Mouse (Mus musculus): ENCODE data around the gene Apoh. TPM values are rescaled to one million over a fixed set of nuclear protein-coding genes. Genes with fewer than 3 reads are reported as not detected.

Apoh gene
- polyA plus RNA-seq, 1 experiment from 2014 or later = not detected

DNA sequence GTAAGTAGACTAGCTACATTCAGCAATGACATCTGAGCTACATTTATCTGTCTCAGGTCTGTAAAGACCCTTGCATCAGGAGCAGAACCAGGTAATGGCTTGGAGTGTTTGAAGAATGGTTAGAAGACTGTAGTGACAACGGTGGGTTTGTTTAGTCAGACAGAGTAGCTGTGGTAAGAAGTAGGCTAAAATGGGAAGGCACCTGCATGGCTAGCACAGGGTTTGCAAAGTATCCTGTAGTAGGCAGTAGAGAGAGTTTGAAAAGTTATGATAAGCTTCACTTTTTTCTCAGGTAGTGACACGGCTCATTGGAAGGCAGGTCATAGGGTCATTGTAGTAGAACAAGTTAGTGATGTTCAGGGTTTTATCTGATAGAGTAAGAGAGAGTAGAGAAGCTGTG lies 85.9 kb downstream of the Apoh start:
- no peaks in the 10 kb centered on the region for H3K27me3 ChIP-seq
- ATAC-seq (ENCODE audit: low FRiP score, low read depth) = no peak
- H3K36me3 ChIP-seq = no peaks in the 10 kb centered on the region
- H3K4me2 ChIP-seq (replicated peaks) = no peak overlapping the region
- 92% methylated on average over 2 of the region's 2 CpGs for WGBS
- H3K27ac ChIP-seq (replicated peaks) = no peak overlapping the region
- H3K4me3 ChIP-seq = no peak overlapping the region
- H3K9me3 ChIP-seq = no peaks in the 10 kb centered on the region
- peaks cover 5% of the 10 kb centered on the region for H3K4me1 ChIP-seq
- H3K9ac ChIP-seq (replicated peaks) = no peak overlapping the region

DNA sequence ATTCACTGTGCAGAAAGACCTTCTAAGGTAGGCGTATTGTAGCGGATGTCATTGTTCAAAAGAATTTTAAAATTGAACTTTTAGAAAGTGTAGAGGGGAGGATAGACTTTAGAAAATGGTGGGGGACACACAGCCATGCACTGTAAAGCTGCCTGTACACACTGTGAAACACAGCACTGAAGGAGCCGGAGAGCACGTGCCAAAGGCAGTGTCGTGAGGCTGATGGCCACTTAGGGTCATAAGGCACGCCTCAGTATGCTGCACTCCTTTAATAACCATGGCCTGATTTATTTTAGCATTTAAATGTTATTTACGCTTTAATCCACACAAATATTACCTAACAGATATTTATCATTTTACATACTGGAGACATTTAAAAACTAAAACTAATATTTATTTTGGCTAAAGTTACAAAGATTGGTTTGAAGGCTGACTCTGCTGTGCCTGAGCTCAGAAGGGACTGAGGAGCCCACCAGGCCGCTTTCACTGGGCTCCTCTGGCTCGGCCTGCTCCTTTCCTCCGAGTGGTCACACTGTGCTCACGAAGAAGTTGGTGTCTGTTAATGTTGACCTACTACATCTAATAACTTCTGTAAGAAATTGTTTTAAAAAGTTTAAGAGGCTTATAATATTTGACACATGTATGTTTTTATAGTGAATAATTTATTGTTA lies 100.9 kb downstream of the Apoh start:
- no peak overlapping the region for H3K27ac ChIP-seq (replicated peaks)
- H3K27me3 ChIP-seq = no peaks in the 10 kb centered on the region
- H3K9me3 ChIP-seq = no peaks in the 10 kb centered on the region
- no peak overlapping the region for H3K4me2 ChIP-seq (replicated peaks)
- peaks cover 2% of the 10 kb centered on the region; the same call in 1 of the 2 replicates for H3K4me1 ChIP-seq
- H3K36me3 ChIP-seq = peaks cover 5% of the 10 kb centered on the region; the same call in 1 of the 2 replicates
- ATAC-seq (ENCODE audit: low FRiP score, low read depth) = no peak
- H3K9ac ChIP-seq (replicated peaks) = no peak overlapping the region
- H3K4me3 ChIP-seq = no peak overlapping the region
- WGBS = 74% methylated on average over 11 of the region's 11 CpGs

DNA sequence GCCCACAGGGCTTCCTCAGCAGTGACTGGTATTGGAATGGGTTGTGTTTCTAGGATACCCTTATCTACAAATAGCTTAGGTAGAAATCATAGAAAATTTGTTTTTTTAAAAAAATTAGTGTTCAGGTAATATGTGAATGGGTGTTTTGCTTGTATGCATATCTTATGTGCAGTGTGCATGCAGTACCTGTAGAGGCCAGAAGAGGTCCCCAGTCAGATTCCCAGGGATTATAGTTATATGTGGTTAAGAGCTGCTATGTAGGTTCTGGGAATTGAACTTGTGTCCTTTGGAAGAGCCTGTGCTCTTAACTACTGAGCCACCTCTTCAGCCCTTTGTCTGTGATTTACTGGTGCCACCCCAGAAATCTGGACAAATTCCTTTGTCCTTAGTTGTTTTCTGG lies 104.0 kb downstream of the Apoh start:
- no peak overlapping the region for H3K4me2 ChIP-seq (replicated peaks)
- H3K27ac ChIP-seq (replicated peaks) = no peak overlapping the region
- peaks cover 2% of the 10 kb centered on the region; the same call in 1 of the 2 replicates for H3K4me1 ChIP-seq
- peaks cover 6% of the 10 kb centered on the region for H3K36me3 ChIP-seq
- H3K9me3 ChIP-seq = peaks cover 6% of the 10 kb centered on the region; the same call in 1 of the 2 replicates
- H3K4me3 ChIP-seq = no peak overlapping the region
- no peaks in the 10 kb centered on the region for H3K27me3 ChIP-seq
- no peak for ATAC-seq (ENCODE audit: low FRiP score, low read depth)
- no peak overlapping the region for H3K9ac ChIP-seq (replicated peaks)

DNA sequence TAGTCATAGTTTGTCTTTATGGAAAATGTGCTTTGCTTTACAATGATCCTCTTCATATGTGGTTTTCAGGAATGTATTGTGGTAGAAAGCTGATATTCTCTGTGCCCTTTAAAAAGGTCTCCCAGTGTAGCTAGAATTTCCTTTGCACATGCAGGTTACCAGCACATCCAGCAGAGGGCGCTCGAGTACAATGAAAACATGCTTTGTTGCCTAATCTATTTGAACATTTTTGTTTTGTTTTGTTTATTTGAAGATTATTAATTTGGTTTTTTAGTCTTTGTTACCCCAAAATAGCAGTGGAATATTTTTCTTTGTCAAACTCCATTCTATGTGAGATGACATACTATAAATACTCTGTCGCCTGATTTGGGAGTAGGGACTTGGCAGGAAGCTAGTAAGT lies 106.7 kb downstream of the Apoh start:
- Histone ChIP-seq H3K27ac (replicated peaks) (no peak overlapping the region), H3K4me1 (no peaks in the 10 kb centered on the region; the same call in 1 of the 2 replicates)
- 30% methylated on average over 3 of the region's 3 CpGs for WGBS

DNA sequence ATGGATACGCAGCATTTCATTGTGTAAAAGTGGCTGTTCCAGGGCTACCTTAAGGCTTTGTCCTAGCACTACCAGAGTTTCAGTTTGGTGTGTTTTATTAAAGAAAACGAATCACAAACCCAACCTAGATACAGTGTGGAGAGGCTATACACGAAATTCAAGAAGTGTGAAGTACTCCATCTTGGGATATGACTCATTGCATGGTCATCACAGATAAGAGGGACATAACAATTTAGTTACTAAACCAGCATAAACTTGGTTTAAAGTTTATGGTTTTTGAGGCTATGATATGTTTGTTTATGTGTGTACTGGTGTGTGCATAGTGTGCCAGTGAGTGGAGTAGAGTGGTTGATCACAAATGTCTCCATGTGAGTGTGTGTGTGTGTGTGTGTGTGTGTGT lies 116.4 kb downstream of the Apoh start:
- no peak overlapping the region for H3K4me2 ChIP-seq (replicated peaks)
- ATAC-seq (ENCODE audit: low FRiP score, low read depth) = no peak
- WGBS = 82% methylated on average over 3 of the region's 3 CpGs

More for the DNA sequence above, 106.7 kb downstream of the Apoh start:
- H3K27me3 ChIP-seq = no peaks in the 10 kb centered on the region
- no peak overlapping the region for H3K4me2 ChIP-seq (replicated peaks)
- no peak overlapping the region for H3K9ac ChIP-seq (replicated peaks)
- ATAC-seq (ENCODE audit: low FRiP score, low read depth) = no peak
- peaks cover 6% of the 10 kb centered on the region; the same call in 1 of the 2 replicates for H3K9me3 ChIP-seq
- peaks cover 6% of the 10 kb centered on the region for H3K36me3 ChIP-seq
- no peak overlapping the region for H3K4me3 ChIP-seq

More for the DNA sequence above, 116.4 kb downstream of the Apoh start:
- no peaks in the 10 kb centered on the region for H3K9me3 ChIP-seq
- no peaks in the 10 kb centered on the region for H3K36me3 ChIP-seq
- no peak overlapping the region for H3K4me3 ChIP-seq
- no peaks in the 10 kb centered on the region for H3K4me1 ChIP-seq
- no peaks in the 10 kb centered on the region for H3K27me3 ChIP-seq
- no peak overlapping the region for H3K27ac ChIP-seq (replicated peaks)
- H3K9ac ChIP-seq (replicated peaks) = no peak overlapping the region

Other genes starting within 250 kb of the Apoh start
- gene Prkca, start 574 bp downstream of the Apoh start, polyA plus RNA-seq (2016; fragmentation: Nextera tagmentation; extraction: Ambion mirVana) = 5.1 and 5.4 TPM in 2 replicates
- 30.1 and 39.5 TPM in 2 replicates for gene Cep112, start 81.8 kb downstream of the Apoh start, polyA plus RNA-seq (2016; fragmentation: Nextera tagmentation; extraction: Ambion mirVana)

Measured in midbrain, embryonic 12.5 days (tissue).